Mouse (Mus musculus) left cerebral cortex, adult 18-20 months (tissue): ENCODE results near the gene Tgfa. TPM values are rescaled to one million over a fixed set of nuclear protein-coding genes. Genes with fewer than 3 reads are reported as not detected.
A peak's percentile ranks its signal among the peaks of the same experiment; 100 is the strongest.

Source experiments
- DNase-seq, 2 experiments: peaks; one replicate each; pipeline ENCODE4 v3.0.0; 2021 to 2022; ENCODE audit warnings: low spot score in 2 of 2, mixed read lengths in 1 of 2
- long read RNA-seq, 2 experiments: library from polyadenylated mRNA; stranded (forward); transcript quantifications; one replicate each; pipeline ENCODE4 v2.0.0; 2021
- total RNA-seq, 2 experiments: library from RNA; stranded (reverse); gene quantifications; 2 replicates each; pipeline ENCODE4 v1.2.3; 2021

Gene Tgfa
- total RNA-seq = 10 to 100 TPM; 13.0 to 17.7 TPM
- long read RNA-seq, experiment 1, full-length matches to known transcripts = 13 of 18 reads
- long read RNA-seq, experiment 1, partial matches to known transcripts = 2 of 18 reads
- long read RNA-seq, experiment 1, other reads (novel, unspliced or antisense) = 3 of 18 reads
- long read RNA-seq, experiment 2, full-length matches to known transcripts = 6 of 10 reads
- long read RNA-seq, experiment 2, partial matches to known transcripts = 1 of 10 reads
- long read RNA-seq, experiment 2, other reads (novel, unspliced or antisense) = 3 of 10 reads

DNA sequence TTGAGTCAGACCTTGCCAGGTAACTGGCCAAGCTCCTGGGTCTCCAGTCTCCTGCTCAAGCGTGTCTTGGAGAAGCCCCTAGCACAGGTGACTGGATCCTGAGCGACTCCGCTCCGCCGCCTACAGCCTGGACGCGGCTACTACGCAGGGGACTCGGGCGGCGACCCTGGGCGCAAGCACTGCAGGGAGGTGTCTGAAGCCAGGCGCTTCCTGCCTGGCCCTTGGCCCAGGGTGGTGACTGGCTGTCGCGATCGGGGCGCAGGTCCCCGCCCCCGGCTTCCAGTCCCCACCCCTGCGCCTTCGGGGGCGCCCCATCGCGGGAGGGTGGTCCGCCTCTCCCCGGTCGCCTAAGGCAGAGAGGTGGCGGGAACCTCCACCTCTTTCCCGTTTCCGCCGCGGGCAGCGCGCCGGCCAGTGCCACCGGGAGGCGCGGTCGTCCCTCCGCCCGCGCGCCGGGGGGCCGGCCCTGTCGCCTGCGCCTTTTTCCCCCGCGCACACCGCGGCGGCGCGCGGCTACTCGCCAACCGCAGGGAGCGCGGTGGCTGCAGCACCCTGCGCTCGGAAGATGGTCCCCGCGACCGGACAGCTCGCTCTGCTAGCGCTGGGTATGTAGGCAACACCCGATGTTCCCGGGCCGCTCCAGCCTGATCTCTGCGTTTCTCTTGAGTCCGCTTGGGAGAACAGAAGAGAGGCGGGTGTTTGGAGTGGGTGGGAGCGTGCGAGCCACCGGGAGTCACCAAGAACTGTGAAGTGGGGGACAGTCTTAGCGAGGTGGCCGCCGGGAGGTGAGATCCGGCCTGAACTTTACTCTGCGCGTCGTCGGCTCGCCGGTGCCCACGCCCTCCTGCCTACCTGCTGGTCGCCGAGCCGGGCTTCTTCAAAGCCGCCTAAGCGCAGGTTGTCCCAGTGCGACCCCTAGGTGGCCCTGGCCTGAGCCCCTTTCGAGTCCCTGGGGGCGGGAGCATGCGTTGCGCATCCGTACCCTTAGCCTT lies at the start of gene Tgfa:
Gene Tgfa, plus strand, starts transcription at position 283 of the 992 bp plus-strand sequence.
- DNase-seq = peak; percentile 34 to 53

DNA sequence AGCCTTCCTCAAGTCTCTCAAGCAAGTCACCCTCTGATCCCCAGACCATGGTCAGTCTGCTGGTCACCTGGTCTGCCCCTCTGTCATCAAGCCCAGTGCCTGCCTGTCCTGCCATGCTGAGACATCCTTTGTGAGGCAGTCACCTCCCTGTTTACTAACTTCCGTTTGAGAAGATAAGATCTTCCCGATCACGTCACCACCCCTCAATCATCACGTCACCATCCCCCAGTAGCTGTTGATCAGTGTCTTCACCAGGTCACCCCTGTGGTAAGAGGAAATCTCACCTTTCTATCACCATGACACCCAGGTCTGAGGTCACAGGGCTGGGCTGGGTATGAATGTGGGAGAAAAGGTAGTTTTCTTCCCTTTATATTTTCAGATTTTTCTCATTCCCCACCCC lies 46.5 kb upstream of the Tgfa start:
- DNase-seq = no peak

DNA sequence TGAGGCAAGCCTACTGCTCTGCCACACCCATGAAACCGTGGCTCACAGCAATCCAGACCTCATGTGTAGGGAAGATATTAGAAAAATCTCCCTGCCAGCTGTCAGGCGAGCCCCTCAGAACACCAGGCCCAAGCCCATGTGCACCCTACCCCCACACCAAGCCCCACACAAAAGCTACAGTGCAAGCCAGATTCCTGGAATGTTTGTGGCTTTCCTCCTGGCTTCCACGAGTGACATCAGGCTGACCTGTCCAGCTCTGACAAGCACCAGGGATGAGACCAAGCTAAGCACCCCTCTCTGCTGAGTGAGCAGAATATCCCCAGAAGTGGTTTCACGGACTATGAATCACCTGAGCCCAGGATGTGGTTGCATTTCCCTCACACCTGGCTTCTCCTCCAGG lies 46.0 kb upstream of the Tgfa start:
- DNase-seq = no peak

DNA sequence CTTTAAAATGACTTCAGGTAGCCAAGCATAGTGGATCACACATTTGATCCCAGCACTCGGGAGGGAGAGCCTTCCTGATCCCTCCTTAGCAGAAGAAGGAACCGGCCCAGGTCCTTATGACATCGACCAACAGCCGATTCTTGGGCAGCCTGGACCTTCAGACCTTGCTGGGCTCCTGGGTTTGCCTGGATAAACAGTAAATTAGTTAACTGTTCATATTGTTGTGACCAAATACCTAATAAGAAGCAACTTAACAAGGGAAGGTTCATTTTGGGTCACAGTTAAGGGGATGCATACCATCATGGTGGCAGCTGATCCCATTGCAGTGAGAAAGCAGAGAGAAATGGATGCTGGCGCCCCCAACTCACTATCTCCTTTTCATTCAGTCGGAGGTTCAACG lies 42.3 kb upstream of the Tgfa start:
- no peak for DNase-seq

DNA sequence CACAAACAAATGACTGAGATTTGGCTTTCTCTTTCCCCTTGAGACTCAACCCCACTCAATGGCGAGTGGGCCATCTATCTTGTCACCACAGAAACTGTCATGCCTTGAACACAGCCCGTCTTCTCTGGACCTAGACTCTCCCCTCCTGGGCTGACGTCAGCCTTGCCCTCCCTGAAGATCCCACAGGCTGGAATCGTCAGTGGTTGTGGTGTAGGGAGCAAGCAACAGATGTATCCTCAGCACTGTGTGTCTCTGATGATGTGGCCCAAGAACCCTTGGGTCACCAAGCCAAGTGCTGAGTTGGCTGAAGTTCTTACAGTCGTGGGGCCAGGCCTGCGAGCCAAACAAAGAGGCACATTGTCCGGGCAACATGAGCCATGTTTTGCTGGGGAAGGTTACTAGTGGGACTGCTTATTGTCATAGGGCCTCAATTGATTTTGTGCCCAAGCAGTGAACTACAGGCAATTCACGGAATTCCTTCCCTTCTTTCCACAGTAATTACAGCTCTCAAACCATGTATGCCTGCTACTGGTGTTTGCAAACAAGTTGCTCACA lies 41.5 kb upstream of the Tgfa start:
- DNase-seq = no peak

DNA sequence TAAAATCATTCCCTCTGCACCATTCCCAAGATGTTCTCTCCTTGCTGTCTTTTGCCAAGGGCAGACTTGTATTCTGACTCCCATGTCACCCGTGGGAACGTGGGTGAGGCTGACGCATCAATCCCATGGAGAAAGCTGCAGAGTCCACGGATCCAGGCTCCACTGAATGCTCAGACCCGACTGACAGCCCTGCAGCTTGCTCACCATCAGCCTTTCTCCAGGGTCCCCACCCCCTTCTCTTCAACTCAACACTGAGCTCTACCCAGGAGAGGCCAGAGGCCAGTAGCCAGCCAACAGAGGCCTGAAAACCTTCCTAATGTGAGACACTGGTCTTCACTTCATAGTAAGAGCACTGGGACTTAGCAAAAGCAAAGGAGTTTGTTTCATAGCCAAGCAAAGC lies 41.0 kb upstream of the Tgfa start:
- DNase-seq = no peak

DNA sequence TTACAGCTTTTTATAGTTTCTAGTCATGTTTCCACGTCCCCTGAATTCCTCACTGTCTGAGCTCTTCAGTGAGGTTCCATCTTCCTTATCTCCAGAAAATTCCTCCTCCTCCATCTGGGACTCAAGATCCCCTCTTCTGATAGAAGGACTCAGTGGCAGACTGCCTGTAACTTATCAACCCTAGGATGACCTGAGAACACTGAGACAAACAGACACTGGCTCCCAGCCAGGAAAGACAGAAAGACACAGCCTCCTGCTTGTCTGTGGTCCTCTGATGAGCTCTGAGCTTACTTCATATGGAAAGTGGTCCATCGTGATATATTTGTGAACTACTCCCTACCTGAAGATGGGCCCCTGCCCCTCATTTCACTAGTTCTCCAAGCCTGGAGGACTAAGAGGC lies 40.5 kb upstream of the Tgfa start:
- DNase-seq = no peak

DNA sequence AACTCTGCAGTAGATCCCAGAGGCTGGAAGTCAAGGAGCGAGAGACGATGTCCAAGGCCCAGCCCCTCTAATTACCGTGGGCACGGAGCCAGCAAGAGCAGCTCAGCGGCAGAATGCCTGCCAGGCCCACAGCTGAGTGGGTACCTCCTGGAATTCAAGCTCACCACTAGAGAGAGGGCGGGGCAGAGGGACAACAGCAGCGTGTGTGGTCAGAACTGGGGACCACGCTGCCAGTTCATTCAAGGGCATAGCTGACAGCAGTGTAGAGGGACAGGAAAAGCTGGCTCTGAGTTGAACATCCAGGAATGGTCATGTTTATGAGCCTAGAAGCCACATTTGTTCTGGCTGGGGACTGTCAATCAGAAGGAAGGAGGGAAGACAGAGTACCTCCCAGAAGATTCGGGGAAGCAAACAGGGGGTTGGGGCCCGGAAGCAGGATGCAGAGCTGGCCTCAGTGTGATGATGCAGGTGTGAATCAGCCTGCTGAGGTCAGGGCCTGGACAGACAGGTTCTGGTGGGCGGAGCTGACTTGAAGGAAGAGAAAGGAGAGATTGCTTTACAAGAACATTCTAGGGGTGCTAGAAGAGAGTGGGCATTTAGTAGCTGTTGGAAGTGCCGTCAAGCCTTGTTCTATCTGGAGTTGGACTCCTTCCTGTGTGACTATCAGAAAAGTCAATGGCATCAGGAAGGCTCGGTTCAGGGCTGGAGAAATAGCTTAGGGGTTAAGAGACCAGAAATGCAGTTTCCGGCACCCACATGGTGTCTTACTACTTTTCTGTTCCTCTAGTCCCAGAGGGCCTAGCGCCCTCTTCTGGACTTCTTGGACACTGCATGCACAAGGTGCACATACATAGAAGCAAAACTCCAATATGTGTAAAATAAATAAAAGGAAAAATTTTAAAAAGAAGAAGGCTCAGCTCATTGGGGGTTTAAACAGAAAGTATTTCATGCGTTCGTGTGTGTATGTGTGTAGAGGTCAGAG lies 37.5 kb upstream of the Tgfa start:
- DNase-seq = no peak

DNA sequence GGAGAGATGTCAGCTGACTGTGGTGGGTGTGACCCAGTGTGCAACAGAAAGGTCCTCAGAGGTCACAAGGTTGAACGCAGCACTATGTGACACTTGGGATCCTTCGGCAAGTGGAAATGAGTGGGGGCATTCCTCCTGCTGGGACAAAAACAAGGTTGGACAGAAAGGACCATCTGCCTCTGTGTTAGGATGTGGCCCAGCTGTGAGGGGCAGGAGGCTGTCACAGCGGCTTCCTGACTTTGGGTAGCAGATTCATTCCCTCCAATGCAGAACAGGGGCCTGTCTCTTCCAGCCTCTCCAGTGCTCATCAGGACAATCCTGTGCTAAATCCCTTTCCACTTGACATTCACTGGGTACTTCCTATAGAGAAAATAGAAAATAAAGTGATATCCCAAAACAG lies 34.1 kb upstream of the Tgfa start:
- no peak for DNase-seq

DNA sequence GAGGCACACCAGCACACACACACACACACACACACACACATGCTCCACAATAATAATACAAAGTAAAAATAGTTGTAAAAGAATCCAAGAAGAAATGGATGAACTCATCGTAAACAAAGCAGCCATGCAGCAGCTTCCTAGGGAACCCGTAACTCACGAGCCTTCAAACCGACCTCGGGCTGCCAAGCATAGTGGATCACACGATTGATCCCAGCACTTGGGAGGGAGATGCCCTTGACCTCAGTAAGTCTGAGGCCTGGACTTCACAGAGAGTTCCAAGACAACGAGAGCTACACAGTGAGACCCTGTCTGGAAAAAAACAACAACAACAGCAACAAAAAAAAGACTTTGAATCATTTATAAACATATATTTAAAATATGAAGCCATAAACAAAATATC lies 33.4 kb upstream of the Tgfa start:
- DNase-seq = no peak

DNA sequence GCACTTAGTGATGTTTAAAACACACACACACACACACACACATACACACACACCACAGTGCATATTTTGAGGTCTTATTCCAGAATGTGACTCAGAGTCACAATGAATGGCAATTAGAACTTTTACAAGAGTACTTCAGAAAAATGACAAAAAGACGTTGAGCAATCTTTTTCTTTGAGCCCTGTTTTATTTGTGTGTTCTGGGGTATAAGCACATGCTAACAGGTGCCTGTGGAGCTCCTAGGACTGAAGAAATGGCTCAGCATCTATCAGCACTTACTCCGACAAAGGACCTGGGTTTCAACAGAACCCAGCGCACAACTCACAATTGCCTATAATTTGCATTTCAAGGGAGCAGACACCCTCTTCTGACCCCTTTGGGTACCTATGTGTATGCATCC lies 31.0 kb upstream of the Tgfa start:
- DNase-seq = no peak

DNA sequence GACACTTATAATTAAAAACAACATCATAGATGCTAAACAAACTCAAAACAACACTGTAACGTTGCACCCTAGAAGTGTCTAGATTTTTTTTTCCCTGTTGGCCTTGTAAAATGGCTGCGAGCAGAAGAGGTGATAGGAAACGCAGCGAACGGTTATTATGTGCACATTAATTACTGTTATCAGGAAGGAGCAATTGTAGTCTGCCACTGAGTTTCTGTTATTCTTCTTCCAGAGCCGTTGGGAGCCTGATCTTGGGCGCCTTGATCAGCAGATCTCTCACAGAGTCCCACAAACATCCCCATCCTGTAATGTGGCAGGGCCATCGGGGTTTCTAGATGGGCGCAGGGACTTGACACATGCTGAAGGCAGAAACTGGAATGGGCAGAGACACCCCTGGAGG lies 28.6 kb upstream of the Tgfa start:
- no peak for DNase-seq

DNA sequence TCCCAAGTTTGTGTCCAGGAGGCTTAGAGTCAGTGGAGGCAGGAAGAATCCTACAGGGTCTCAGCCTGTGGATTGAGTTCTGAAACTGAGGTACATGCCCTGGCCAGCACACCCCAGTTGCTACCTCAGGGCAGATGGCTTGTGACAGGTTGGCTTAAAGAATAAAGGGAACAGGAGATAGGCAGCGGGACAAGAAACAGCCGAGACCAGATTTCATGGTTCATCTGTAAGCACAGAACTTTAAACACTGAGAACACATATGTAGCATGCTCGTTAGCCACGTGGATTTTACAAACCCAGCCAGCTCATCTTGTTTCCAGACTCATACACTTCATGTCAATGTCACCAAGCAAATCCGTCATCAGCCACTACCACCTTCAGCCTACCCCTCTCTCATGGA lies 27.2 kb upstream of the Tgfa start:
- no peak for DNase-seq

DNA sequence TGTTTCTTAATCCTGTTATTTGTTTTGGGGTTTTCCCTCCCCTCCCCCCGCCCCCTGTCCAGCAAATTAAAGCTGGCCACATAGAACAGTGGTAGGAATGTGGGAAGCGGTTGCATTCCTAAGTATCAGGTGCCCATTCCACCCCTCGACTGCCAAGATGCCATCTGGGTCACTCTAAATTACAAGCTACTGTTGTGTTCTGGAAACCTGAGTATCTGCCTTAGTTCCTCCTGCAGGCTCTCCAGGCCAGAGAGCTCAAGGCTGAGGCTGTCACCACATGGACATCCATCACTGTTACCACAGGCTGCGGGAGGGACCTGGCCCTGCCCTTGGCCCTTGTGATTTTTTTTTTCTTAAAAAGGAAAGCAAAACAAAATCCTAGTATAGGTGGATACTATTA lies 25.9 kb upstream of the Tgfa start:
- no peak for DNase-seq

DNA sequence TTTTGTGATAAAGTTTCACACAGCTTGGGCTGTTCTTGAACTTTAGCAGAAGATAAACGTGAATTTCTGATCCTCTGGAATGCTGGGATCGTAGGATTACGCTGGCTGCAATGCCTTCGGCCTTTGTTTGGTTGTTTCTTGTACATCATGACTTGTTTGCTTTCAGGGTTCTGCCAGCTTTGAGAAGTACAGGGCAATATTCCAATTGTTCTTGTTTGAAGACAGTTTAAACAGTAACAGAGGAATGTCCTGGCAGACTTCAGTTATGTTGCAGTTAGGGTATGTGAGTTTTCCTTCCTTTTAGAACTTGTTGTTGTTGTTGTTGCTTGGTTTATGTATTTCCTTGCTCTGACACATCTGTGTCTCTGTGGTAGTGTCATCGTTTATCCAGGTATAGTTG lies 18.8 kb upstream of the Tgfa start:
- no peak for DNase-seq

DNA sequence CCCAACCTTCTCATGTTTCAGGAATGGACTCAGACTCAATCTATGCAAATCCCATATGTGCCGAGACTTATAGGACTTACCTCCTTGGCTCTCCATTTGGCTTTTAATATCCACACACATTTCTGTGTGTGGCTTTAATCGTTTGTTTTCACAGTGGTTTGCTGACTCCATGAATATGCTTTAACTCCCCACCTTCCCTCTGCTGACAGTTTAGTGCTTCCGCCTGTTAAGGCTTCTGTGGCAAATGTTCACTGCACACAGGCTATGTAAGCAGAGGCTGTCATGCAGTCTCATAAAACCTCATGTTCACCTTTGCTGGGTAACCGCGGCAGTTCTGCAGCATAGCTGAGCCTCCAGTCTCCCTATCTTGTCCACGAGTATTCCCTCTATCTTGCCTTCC lies 18.3 kb upstream of the Tgfa start:
- DNase-seq = no peak

DNA sequence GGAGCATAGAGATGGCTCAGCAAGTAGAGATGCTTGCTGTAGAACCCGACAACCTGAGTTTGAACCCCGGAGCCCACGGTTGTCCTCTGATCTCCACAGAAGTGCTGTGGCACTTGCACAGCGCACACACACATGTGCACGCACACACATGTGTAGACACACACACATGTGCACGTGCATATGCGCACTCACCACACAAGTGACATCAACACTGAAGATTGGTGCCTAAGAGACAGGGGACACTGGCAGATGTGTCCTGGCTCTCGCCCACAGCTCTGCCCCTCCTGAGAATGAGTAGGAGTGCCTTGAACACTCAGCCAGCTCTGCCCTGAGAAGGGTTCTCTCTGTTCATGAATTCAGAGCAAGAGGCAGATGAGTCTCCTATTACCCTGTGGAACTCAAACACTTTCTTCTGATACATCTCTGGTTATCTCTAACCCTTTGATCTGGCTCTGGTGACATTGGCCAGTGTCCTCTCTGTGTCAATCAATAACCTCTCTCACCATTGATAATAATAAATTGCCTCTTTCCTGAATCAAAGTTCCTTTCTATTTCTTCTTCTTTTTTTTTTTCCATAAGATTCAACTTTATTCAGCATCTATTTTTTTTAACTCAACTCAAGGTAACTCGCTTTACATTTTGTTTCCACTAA lies 17.6 kb upstream of the Tgfa start:
- no peak for DNase-seq

DNA sequence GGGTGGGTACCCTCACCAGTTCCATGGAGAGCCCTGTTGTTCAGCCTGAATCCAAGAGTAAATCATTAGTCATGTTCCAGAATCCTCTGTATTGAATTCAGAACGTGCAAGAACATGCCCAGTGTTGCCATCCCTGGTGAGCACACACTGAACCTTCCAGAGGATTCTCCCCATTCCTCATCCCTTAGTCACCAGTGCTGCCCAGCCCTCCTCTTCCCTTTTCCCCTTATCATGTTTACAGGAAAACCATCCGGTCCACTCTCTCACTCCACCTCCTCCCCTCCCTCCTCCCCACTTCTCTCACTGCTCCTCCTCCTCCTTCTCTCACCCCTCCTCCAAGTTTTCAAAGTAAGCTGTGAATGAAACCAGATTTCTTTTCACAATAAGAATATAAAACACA lies 14.4 kb upstream of the Tgfa start:
- no peak for DNase-seq

DNA sequence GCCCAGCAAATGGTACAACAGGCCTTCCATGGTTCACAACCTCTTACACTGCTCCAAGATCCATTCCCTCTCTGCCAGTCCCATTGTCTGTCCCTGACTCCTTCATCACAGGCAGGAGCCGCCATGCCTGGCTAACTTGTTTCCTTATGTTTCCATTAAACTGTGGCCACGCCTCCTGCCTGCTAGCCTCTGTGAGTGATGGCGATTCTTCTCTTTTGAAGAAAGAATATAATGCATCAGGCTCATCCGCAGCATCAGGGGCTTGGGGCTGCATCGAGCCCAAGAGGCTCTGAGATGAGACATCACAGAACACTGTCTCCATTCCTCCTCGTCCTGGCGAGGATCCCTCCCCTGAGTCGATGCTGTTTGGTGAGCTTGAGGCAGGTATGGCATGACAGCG lies 13.0 kb upstream of the Tgfa start:
- DNase-seq = no peak

DNA sequence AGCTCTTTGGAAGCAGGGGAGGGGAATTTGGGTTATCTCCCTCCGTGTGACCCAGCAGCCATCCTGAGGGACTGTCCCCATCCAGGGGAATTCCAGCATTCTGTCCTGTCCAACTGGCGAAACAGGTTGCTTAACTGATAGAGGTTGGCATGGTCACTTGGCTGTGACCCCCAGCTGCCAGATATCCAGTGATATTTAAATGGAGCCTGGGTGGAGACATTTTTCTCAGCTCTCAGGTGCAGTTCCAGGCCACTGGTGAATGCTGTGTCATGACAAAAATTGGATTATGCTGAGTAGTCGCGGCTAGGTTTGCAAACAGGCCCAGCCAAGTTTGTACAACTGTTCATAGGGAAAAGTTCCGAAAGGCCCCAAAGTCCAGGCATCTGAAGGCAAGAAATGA lies 12.4 kb upstream of the Tgfa start:
- DNase-seq = no peak
